Mouse (Mus musculus) limb, embryonic 12.5 days (tissue): Measurements from ENCODE around the gene Gm10964. TPM values are rescaled to one million over a fixed set of nuclear protein-coding genes. Genes with fewer than 3 reads are reported as not detected.

Source experiments
- ATAC-seq: fragments of 200-750 bp; cut with Nextera tagmentation; 2 replicates; pipeline ENCODE4 v1.8.0; 2017; ENCODE audit warnings: low read depth, moderate TSS enrichment; ENCODE audit not compliant: insufficient number of reproducible peaks, insufficient read depth, low FRiP score, low TSS enrichment
- H3K27ac ChIP-seq: fragments of 300-500 bp; sonication (generic); 2 replicates; pipeline ENCODE4 v1.5.1; 2016; ENCODE audit warnings: mild to moderate bottlenecking, moderate library complexity
- H3K27me3 ChIP-seq: fragments of 300-500 bp; sonication (generic); 2 replicates; pipeline ENCODE4 v1.6.1; 2016; ENCODE audit warnings: mild to moderate bottlenecking, moderate library complexity
- H3K36me3 ChIP-seq: fragments of 300-500 bp; sonication (generic); 2 replicates; pipeline ENCODE4 v1.6.1; 2016; ENCODE audit warnings: mild to moderate bottlenecking, moderate library complexity
- H3K4me1 ChIP-seq: fragments of 300-500 bp; sonication (generic); replicated peaks from 2 replicates; pipeline ENCODE4 v1.6.1; 2016
- H3K4me2 ChIP-seq: fragments of 300-500 bp; sonication (generic); 2 replicates; pipeline ENCODE4 v1.6.1; 2016; ENCODE audit warnings: mild to moderate bottlenecking, moderate library complexity
- H3K4me3 ChIP-seq: fragments of 300-500 bp; sonication (generic); replicated peaks from 2 replicates; pipeline ENCODE4 v1.5.1; 2016; ENCODE audit warnings: mild to moderate bottlenecking
- H3K9ac ChIP-seq: fragments of 300-500 bp; sonication (generic); replicated peaks from 2 replicates; pipeline ENCODE4 v1.6.1; 2016; ENCODE audit warnings: mild to moderate bottlenecking, moderate library complexity
- H3K9me3 ChIP-seq: fragments of 300-500 bp; sonication (generic); 2 replicates; pipeline ENCODE4 v1.6.1; 2016; ENCODE audit warnings: mild to moderate bottlenecking, moderate library complexity
- WGBS: fragments of 180-500 bp; shearing (Covaris S2); methylation state at CpG from one replicate; pipeline ENCODE4 v1.1.7; 2016; 5-methylcytosine and 5-hydroxymethylcytosine counted together
- polyA plus RNA-seq: library from polyadenylated mRNA; unstranded; fragments of >200 nt; fragmentation: Nextera tagmentation; extraction: Ambion mirVana; gene quantifications from 2 replicates; pipeline ENCODE4 v1.2.1, GENCODE M21; 2016

Gene Gm10964
- polyA plus RNA-seq, 1 experiment from 2014 or later = not detected

GRCm38 (mm10) chr3:103758456-103758855 lies 19.3 kb downstream of the Gm10964 start:
- no peaks in the 10 kb centered on the region for H3K9me3 ChIP-seq
- WGBS = 77% methylated on average over 7 of the region's 7 CpGs
- no peaks in the 10 kb centered on the region for H3K4me1 ChIP-seq
- no peak overlapping the region for H3K27ac ChIP-seq
- H3K9ac ChIP-seq = no peak overlapping the region
- ATAC-seq = no peak
- peaks cover 80% of the 10 kb centered on the region for H3K36me3 ChIP-seq
- no peaks in the 10 kb centered on the region for H3K27me3 ChIP-seq
- H3K4me2 ChIP-seq = no peak overlapping the region
- no peak overlapping the region for H3K4me3 ChIP-seq

- no peak overlapping the region for H3K27ac ChIP-seq
- H3K4me2 ChIP-seq = no peak overlapping the region
- H3K9ac ChIP-seq = no peak overlapping the region
- WGBS = 83% methylated on average over 5 of the region's 5 CpGs
- peaks cover 81% of the 10 kb centered on the region for H3K36me3 ChIP-seq
- no peaks in the 10 kb centered on the region for H3K27me3 ChIP-seq
- H3K4me1 ChIP-seq = no peaks in the 10 kb centered on the region
- no peak for ATAC-seq
- no peaks in the 10 kb centered on the region for H3K9me3 ChIP-seq
- H3K4me3 ChIP-seq = no peak overlapping the region
Observed at GRCm38 (mm10) chr3:103759261-103759970, 20.2 kb downstream of the Gm10964 start.

- no peak overlapping the region for H3K4me2 ChIP-seq
- no peak overlapping the region for H3K27ac ChIP-seq
- no peaks in the 10 kb centered on the region for H3K4me1 ChIP-seq
- no peak overlapping the region for H3K4me3 ChIP-seq
- no peak overlapping the region for H3K9ac ChIP-seq
- ATAC-seq = no peak
- H3K36me3 ChIP-seq = peaks cover 48% of the 10 kb centered on the region
- no peaks in the 10 kb centered on the region for H3K9me3 ChIP-seq
- H3K27me3 ChIP-seq = no peaks in the 10 kb centered on the region
- WGBS = 83% methylated on average over 3 of the region's 3 CpGs
Observed at GRCm38 (mm10) chr3:103766789-103767188, 27.6 kb downstream of the Gm10964 start.

GRCm38 (mm10) chr3:103771531-103772130 lies 32.5 kb downstream of the Gm10964 start:
- no peaks in the 10 kb centered on the region for H3K27me3 ChIP-seq
- 0 out of 2 replicates have a peak, but pooled peaks cover 4% of the 10 kb centered on the region for H3K4me1 ChIP-seq
- ATAC-seq = no peak
- H3K36me3 ChIP-seq = peaks cover 34% of the 10 kb centered on the region
- H3K9ac ChIP-seq = no peak overlapping the region
- no peak overlapping the region for H3K4me2 ChIP-seq
- H3K27ac ChIP-seq = no peak overlapping the region
- H3K9me3 ChIP-seq = no peaks in the 10 kb centered on the region
- 86% methylated on average over 9 of the region's 9 CpGs for WGBS
- no peak overlapping the region for H3K4me3 ChIP-seq

GRCm38 (mm10) chr3:103772846-103773245 lies 33.7 kb downstream of the Gm10964 start:
- H3K9ac ChIP-seq = no peak overlapping the region
- H3K4me2 ChIP-seq = no peak overlapping the region
- H3K4me1 ChIP-seq = 0 out of 2 replicates have a peak, but pooled peaks cover 4% of the 10 kb centered on the region
- no peak for ATAC-seq
- peaks cover 42% of the 10 kb centered on the region for H3K36me3 ChIP-seq
- no peak overlapping the region for H3K4me3 ChIP-seq
- H3K27me3 ChIP-seq = no peaks in the 10 kb centered on the region
- WGBS = 92% methylated on average over 4 of the region's 4 CpGs
- no peaks in the 10 kb centered on the region for H3K9me3 ChIP-seq
- no peak overlapping the region for H3K27ac ChIP-seq

GRCm38 (mm10) chr3:103773508-103773907 lies 34.3 kb downstream of the Gm10964 start:
- H3K4me1 ChIP-seq = 0 out of 2 replicates have a peak, but pooled peaks cover 4% of the 10 kb centered on the region
- H3K27ac ChIP-seq = no peak overlapping the region
- H3K9me3 ChIP-seq = no peaks in the 10 kb centered on the region
- no peak overlapping the region for H3K9ac ChIP-seq
- WGBS = 86% methylated on average over 3 of the region's 3 CpGs
- peaks cover 40% of the 10 kb centered on the region for H3K36me3 ChIP-seq
- H3K4me2 ChIP-seq = no peak overlapping the region
- no peak overlapping the region for H3K4me3 ChIP-seq
- H3K27me3 ChIP-seq = no peaks in the 10 kb centered on the region
- no peak for ATAC-seq

- H3K36me3 ChIP-seq = peaks cover 36% of the 10 kb centered on the region
- no peaks in the 10 kb centered on the region for H3K9me3 ChIP-seq
- no peak overlapping the region for H3K4me3 ChIP-seq
- no peaks in the 10 kb centered on the region for H3K27me3 ChIP-seq
- no peak overlapping the region for H3K4me2 ChIP-seq
- 0 out of 2 replicates have a peak, but pooled peaks cover 4% of the 10 kb centered on the region for H3K4me1 ChIP-seq
- H3K27ac ChIP-seq = no peak overlapping the region
- 91% methylated on average over 15 of the region's 15 CpGs for WGBS
- ATAC-seq = no peak
- no peak overlapping the region for H3K9ac ChIP-seq
Observed at GRCm38 (mm10) chr3:103774009-103774408, 34.8 kb downstream of the Gm10964 start.

GRCm38 (mm10) chr3:103777940-103778339 lies 38.8 kb downstream of the Gm10964 start:
- no peak overlapping the region for H3K4me3 ChIP-seq

GRCm38 (mm10) chr3:103778660-103779059 lies 39.5 kb downstream of the Gm10964 start:
- Histone ChIP-seq H3K4me2 (no peak overlapping the region), H3K4me1 (0 out of 2 replicates have a peak, but pooled peaks cover 4% of the 10 kb centered on the region), H3K9ac (no peak overlapping the region), H3K27ac (no peak overlapping the region), H3K36me3 (peaks cover 29% of the 10 kb centered on the region), H3K27me3 (no peaks in the 10 kb centered on the region), H3K4me3 (no peak overlapping the region), H3K9me3 (no peaks in the 10 kb centered on the region)
- no peak for ATAC-seq
- WGBS = 86% methylated on average over 6 of the region's 6 CpGs

More at GRCm38 (mm10) chr3:103777940-103778339, 38.8 kb downstream of the Gm10964 start:
- WGBS = 90% methylated on average over 11 of the region's 11 CpGs
- H3K4me2 ChIP-seq = no peak overlapping the region
- no peaks in the 10 kb centered on the region for H3K27me3 ChIP-seq
- H3K36me3 ChIP-seq = peaks cover 31% of the 10 kb centered on the region
- H3K4me1 ChIP-seq = 0 out of 2 replicates have a peak, but pooled peaks cover 4% of the 10 kb centered on the region
- no peaks in the 10 kb centered on the region for H3K9me3 ChIP-seq
- no peak for ATAC-seq
- H3K27ac ChIP-seq = no peak overlapping the region
- H3K9ac ChIP-seq = no peak overlapping the region

- H3K27ac ChIP-seq = no peak overlapping the region
- 89% methylated on average over 7 of the region's 7 CpGs for WGBS
- peaks cover 25% of the 10 kb centered on the region for H3K36me3 ChIP-seq
- 0 out of 2 replicates have a peak, but pooled peaks cover under 1% of the 10 kb centered on the region for H3K4me1 ChIP-seq
- no peaks in the 10 kb centered on the region for H3K9me3 ChIP-seq
- ATAC-seq = no peak
- no peaks in the 10 kb centered on the region for H3K27me3 ChIP-seq
- no peak overlapping the region for H3K4me3 ChIP-seq
- no peak overlapping the region for H3K9ac ChIP-seq
- no peak overlapping the region for H3K4me2 ChIP-seq
Observed at GRCm38 (mm10) chr3:103779183-103779582, 40.0 kb downstream of the Gm10964 start.

GRCm38 (mm10) chr3:103780271-103780670 lies 41.1 kb downstream of the Gm10964 start:
- Histone ChIP-seq H3K27ac (no peak overlapping the region), H3K9me3 (no peaks in the 10 kb centered on the region), H3K4me1 (peaks cover 7% of the 10 kb centered on the region; the same call in 1 of the 2 replicates), H3K36me3 (peaks cover 25% of the 10 kb centered on the region), H3K9ac (no peak overlapping the region), H3K27me3 (no peaks in the 10 kb centered on the region), H3K4me3 (no peak overlapping the region), H3K4me2 (no peak overlapping the region)
- no peak for ATAC-seq
- 85% methylated on average over 3 of the region's 3 CpGs for WGBS
